Mouse (Mus musculus): Measurements from ENCODE around the gene Sbp. TPM values are rescaled to one million over a fixed set of nuclear protein-coding genes. Genes with fewer than 3 reads are reported as not detected.

Gene Sbp
- total and polyA plus RNA-seq, 3 experiments: not detected

GRCm38 (mm10) chr17:23965805-23966425, 24.4 kb downstream of the Sbp start:
- dilution Hi-C loops (cut with MboI; ENCODE audit: extremely low pct_ligation_motif_present, extremely low pct_unique_long_range_greater_than_20kb, low sequenced_read_pairs): no loop called here

GRCm38 (mm10) chr17:23966658-23967401, 25.4 kb downstream of the Sbp start:
- H3K4me3 ChIP-seq (replicated peaks in 1 of 3; ENCODE audit: low read depth in 2 of 3, low read length in 2 of 3, poor library complexity in 1 of 3): no peak overlapping the region
- H3K36me3 ChIP-seq (replicated peaks in 1 of 2; ENCODE audit: control insufficient read depth in 1 of 2, insufficient read depth in 1 of 2, low read length in 1 of 2): no peaks in the 10 kb centered on the region
- in situ Hi-C loops (cut with MboI; ENCODE audit: low pct_ligation_motif_present, low pct_unique_long_range_greater_than_20kb, low sequenced_read_pairs) (loop anchor here (10.0 kb wide), 3 partner anchors 102 to 302 kb away; partner anchors contain the start of genes Bicdl2, Flywch1 and Prss21), dilution Hi-C loops (cut with MboI; ENCODE audit: extremely low pct_ligation_motif_present, extremely low pct_unique_long_range_greater_than_20kb, low sequenced_read_pairs) (no loop called here)
- H3K4me2 ChIP-seq (ENCODE audit: insufficient read depth, low read depth, poor library complexity, severe bottlenecking): peak overlapping the region; percentile 18; the same call in 1 of the 2 replicates
- H3K4me1 ChIP-seq (ENCODE audit: control insufficient read depth in 1 of 2, insufficient read depth in 2 of 2): peaks cover 21 to 44% of the 10 kb centered on the region in 2 experiments
- peak; percentile 94 for DNase-seq (ENCODE audit: extremely low read depth)
- no peak overlapping the region for H3K9ac ChIP-seq (ENCODE audit: insufficient read depth, low read depth)
- H3K27me3 ChIP-seq (replicated peaks): no peaks in the 10 kb centered on the region
- H3K27ac ChIP-seq (ENCODE audit: insufficient read depth, low read depth): peak overlapping the region; percentile 1; the same call in 1 of the 2 replicates
- no peaks in the 10 kb centered on the region for H3K9me3 ChIP-seq (replicated peaks; ENCODE audit: low read length)
- no peaks in the 10 kb centered on the region for H3K79me2 ChIP-seq (replicated peaks; ENCODE audit: control insufficient read depth, extremely low read depth, insufficient read depth, poor library complexity, severe bottlenecking)
- TF ChIP-seq SIN3A (IDR thresholded peaks at IDR 0.05; ENCODE audit: low read length) (no peak), MAX (IDR thresholded peaks at IDR 0.05; ENCODE audit: low read length) (peak; percentile 81), USF2 (conservative IDR thresholded peaks at IDR 0.05; ENCODE audit: low read depth, low read length) (no peak; the same call in 1 of the 2 replicates), ELF1 (IDR thresholded peaks at IDR 0.05; ENCODE audit: low read depth, low read length) (peak; percentile 71), PAX5 (IDR thresholded peaks at IDR 0.05; ENCODE audit: low read length) (no peak), MYC (IDR thresholded peaks at IDR 0.05; ENCODE audit: low read depth, low read length) (peak; percentile 89), MAFK (IDR thresholded peaks at IDR 0.05; ENCODE audit: insufficient replicate concordance, low read length) (no peak), MEF2A (IDR thresholded peaks at IDR 0.05; ENCODE audit: borderline replicate concordance, low read depth, low read length) (no peak), TCF12 (IDR thresholded peaks at IDR 0.05; ENCODE audit: low read depth, low read length) (peak; percentile 45; the same call in 1 of the 2 replicates), USF1 (IDR thresholded peaks at IDR 0.05; ENCODE audit: low read depth, low read length) (peak; percentile 62), POLR2A (IDR thresholded peaks at IDR 0.05; ENCODE audit: low read depth, low read length) (peak; percentile 32; the same call in 1 of the 2 replicates), NELFE (IDR thresholded peaks at IDR 0.05; ENCODE audit: low read depth, low read length) (no peak), ZNF384 (IDR thresholded peaks at IDR 0.05; ENCODE audit: low read depth, low read length) (peak; percentile 55), CHD2 (IDR thresholded peaks at IDR 0.05; ENCODE audit: low read length) (peak; percentile 44; the same call in 1 of the 2 replicates), MXI1 (IDR thresholded peaks at IDR 0.05; ENCODE audit: low read depth, low read length) (peak; percentile 59; the same call in 1 of the 2 replicates), EP300 (IDR thresholded peaks at IDR 0.05; ENCODE audit: low read length) (peak; percentile 90), NRF1 (IDR thresholded peaks at IDR 0.05; ENCODE audit: low read depth, low read length) (no peak), JUND (conservative IDR thresholded peaks at IDR 0.05; ENCODE audit: low read depth, low read length) (peak; percentile 77), MAZ (IDR thresholded peaks at IDR 0.05; ENCODE audit: low read depth, low read length) (no peak), ZMIZ1 (IDR thresholded peaks at IDR 0.05; ENCODE audit: low read depth, low read length) (no peak), HCFC1 (IDR thresholded peaks at IDR 0.05; ENCODE audit: low read depth, low read length) (0 out of 2 replicates have a peak, but pooled peaks have one; percentile 5), GABPA (IDR thresholded peaks at IDR 0.05; ENCODE audit: insufficient replicate concordance, low read depth, low read length) (no peak), BHLHE40 (IDR thresholded peaks at IDR 0.05; ENCODE audit: low read depth, low read length) (peak; percentile 45; the same call in 1 of the 2 replicates), IRF4 (IDR thresholded peaks at IDR 0.05; ENCODE audit: low read depth, low read length) (peak; percentile 87), SMC3 (IDR thresholded peaks at IDR 0.05; ENCODE audit: low read depth, low read length) (no peak)

More at GRCm38 (mm10) chr17:23965805-23966425, 24.4 kb downstream of the Sbp start:
- in situ Hi-C loops (cut with MboI; ENCODE audit: low pct_ligation_motif_present, low pct_unique_long_range_greater_than_20kb, low sequenced_read_pairs): loop anchor here (10.0 kb wide), 3 partner anchors 101 to 301 kb away; partner anchors contain the start of genes Bicdl2, Flywch1 and Prss21
- H3K4me2 ChIP-seq (ENCODE audit: insufficient read depth, low read depth, poor library complexity, severe bottlenecking): no peak overlapping the region
- no peaks in the 10 kb centered on the region for H3K36me3 ChIP-seq (replicated peaks in 1 of 2; ENCODE audit: control insufficient read depth in 1 of 2, insufficient read depth in 1 of 2, low read length in 1 of 2)
- H3K79me2 ChIP-seq (replicated peaks; ENCODE audit: control insufficient read depth, extremely low read depth, insufficient read depth, poor library complexity, severe bottlenecking): no peaks in the 10 kb centered on the region
- no peaks in the 10 kb centered on the region for H3K27me3 ChIP-seq (replicated peaks)
- no peak overlapping the region for H3K9ac ChIP-seq (ENCODE audit: insufficient read depth, low read depth)
- DNase-seq (ENCODE audit: extremely low read depth): no peak
- H3K4me1 ChIP-seq (ENCODE audit: control insufficient read depth in 1 of 2, insufficient read depth in 2 of 2): peaks cover 21 to 44% of the 10 kb centered on the region in 2 experiments
- no peak overlapping the region for H3K27ac ChIP-seq (ENCODE audit: insufficient read depth, low read depth)
- H3K9me3 ChIP-seq (replicated peaks; ENCODE audit: low read length): no peaks in the 10 kb centered on the region
- TF ChIP-seq UBTF (IDR thresholded peaks at IDR 0.05; ENCODE audit: low read depth, low read length) (no peak), ZNF384 (IDR thresholded peaks at IDR 0.05; ENCODE audit: low read depth, low read length) (no peak), E2F4 (IDR thresholded peaks at IDR 0.05; ENCODE audit: insufficient replicate concordance, low read depth, low read length) (no peak), USF1 (IDR thresholded peaks at IDR 0.05; ENCODE audit: low read depth, low read length) (no peak), MXI1 (IDR thresholded peaks at IDR 0.05; ENCODE audit: low read depth, low read length) (no peak), ZKSCAN1 (IDR thresholded peaks at IDR 0.05; ENCODE audit: borderline replicate concordance, low read depth, low read length) (no peak), SMC3 (IDR thresholded peaks at IDR 0.05; ENCODE audit: low read depth, low read length) (no peak), RAD21 (IDR thresholded peaks at IDR 0.05; ENCODE audit: low read depth, low read length) (no peak), PAX5 (IDR thresholded peaks at IDR 0.05; ENCODE audit: low read length) (no peak), MAFK (IDR thresholded peaks at IDR 0.05; ENCODE audit: insufficient replicate concordance, low read length) (no peak), RCOR1 (conservative IDR thresholded peaks at IDR 0.05; ENCODE audit: low read depth, low read length) (no peak), JUN (IDR thresholded peaks at IDR 0.05; ENCODE audit: insufficient read depth, low read depth, low read length) (no peak), CHD2 (IDR thresholded peaks at IDR 0.05; ENCODE audit: low read length) (no peak), MEF2A (IDR thresholded peaks at IDR 0.05; ENCODE audit: borderline replicate concordance, low read depth, low read length) (no peak), IRF4 (IDR thresholded peaks at IDR 0.05; ENCODE audit: low read depth, low read length) (no peak)
- H3K4me3 ChIP-seq (replicated peaks in 1 of 3; ENCODE audit: low read depth in 2 of 3, low read length in 2 of 3, poor library complexity in 1 of 3): no peak overlapping the region

Measured in CH12.LX (cell line).